Mouse (Mus musculus): ENCODE results near the gene Dolk.

The Dolk gene
- long read RNA-seq, experiment 1, transcript Dolk-201 (1 exons, 2,104 nt) = major isoform, 25 of 25 reads
- long read RNA-seq, experiment 1, partial matches to known transcripts = 0 of 25 reads
- long read RNA-seq, experiment 1, other reads (novel, unspliced or antisense) = 0 of 25 reads
- long read RNA-seq, experiment 2, transcript Dolk-201 (1 exons, 2,104 nt) = major isoform, 21 of 21 reads
- long read RNA-seq, experiment 2, partial matches to known transcripts = 0 of 21 reads
- long read RNA-seq, experiment 2, other reads (novel, unspliced or antisense) = 0 of 21 reads

GRCm38 (mm10) chr2:30286192-30287026 is at the start of gene Dolk, which contains the start of gene Nup188:
Gene Dolk, minus strand, starts transcription at chr2:30286334.
Gene Nup188, plus strand, starts transcription at chr2:30286397.
- intact Hi-C loops (cut with DNase I) = no loop called here

DNA sequence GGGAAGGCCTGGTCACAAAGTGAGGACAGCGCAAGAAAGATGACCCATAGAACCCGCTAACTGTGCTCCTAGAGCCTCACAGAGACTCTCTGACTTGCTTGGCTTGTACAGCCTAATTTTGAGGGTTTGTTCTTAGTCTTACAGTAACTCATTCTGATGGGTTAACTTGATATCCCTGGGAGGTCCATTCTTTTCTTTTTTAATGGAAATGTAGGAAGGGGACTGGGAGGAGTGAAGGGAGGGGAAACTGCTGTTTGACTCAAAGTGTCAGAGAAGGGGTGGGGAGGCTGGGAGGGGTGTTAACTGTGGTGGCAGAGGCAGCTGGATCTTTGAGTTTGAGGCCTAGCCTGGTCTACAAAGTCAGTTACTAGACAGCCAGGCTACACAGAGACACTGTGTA is 49.2 kb upstream of the Dolk start:
- intact Hi-C loops (cut with DNase I) = no loop called here

GRCm38 (mm10) chr2:30328791-30329190 is 42.7 kb upstream of the Dolk start:
- intact Hi-C loops (cut with DNase I) = no loop called here

GRCm38 (mm10) chr2:30327276-30327675 is 41.1 kb upstream of the Dolk start:
- intact Hi-C loops (cut with DNase I) = no loop called here

DNA sequence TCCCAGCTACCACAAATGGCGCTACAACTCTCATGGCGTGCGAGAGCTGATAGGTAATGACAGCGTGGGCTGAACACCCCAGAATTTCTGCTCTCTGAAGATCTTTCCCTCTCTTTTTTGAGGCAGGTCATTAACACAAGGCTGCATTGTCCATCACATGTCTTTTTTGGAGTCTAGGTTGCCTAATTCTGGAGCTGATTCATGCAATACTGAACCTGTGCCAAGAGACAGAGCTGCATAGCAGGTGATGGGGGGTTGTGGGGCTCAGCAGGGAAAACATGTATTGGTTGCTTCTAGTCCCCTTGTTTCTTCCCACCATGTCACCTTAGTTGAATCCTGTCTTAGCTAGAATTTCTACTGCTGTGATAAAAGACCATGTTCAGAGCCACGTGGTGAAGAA is 39.2 kb upstream of the Dolk start:
- intact Hi-C loops (cut with DNase I) = no loop called here

DNA sequence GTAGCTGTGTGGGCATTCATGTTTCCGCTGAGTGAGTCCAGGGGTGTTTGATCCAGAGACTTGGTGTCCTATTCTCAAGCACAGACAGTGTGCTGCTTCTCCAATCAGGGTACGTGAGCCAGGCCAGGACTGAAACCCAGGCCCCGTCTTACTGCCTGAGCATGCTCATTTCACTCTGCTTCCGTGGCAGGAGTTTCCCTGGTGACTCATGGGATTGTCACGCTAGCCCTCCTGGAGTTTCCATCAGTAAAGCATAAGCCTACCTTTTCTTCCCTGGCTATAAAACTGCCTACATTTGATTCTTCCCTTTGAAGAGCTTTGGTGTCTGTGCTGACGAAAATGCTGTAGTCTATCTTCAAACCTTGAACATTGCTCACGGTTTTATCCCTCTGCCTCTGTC is 37.0 kb upstream of the Dolk start:
- intact Hi-C loops (cut with DNase I) = no loop called here

DNA sequence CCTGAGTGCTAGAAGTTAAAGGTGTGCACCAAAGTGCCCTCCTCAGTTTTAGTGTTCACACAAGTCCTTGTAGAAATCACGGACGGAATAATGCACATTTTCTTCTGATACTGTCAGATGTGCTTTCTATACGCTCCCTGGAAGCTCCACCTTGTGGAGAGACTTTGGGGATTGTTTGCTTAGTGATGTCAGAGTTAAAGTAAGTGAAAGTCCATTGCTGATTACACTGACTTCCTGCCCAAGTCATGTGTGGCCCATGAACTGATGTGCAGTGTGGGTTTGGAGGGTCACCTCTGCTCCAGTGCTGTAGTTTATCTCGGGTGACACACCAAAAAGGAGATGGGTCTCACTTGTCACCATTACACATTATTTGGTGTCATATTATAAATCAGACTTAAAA is 33.1 kb upstream of the Dolk start:
- intact Hi-C loops (cut with DNase I) = no loop called here

GRCm38 (mm10) chr2:30316955-30317354 is 30.8 kb upstream of the Dolk start:
- intact Hi-C loops (cut with DNase I) = no loop called here

- intact Hi-C loops (cut with DNase I) = no loop called here
Measured at GRCm38 (mm10) chr2:30316136-30316535, 30.0 kb upstream of the Dolk start.

DNA sequence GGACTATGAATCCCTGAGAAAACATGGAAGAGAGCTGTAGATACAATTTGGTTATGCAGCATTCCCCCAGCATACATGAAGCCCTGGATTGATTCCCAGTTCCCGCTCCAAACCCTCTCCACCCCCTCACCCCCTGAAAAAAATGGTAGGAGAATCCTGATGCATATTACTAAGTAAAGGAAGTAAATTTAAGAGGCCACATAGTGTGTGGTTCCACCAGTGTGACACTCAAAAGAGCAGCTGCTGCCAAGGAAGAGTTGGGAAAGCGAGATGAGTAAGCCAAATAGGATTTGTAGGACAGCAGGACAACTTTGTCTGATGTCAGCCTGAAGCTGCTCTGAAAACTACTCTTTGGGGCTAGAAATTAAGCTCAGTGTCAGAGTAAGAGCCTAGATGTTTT is 25.3 kb upstream of the Dolk start:
- intact Hi-C loops (cut with DNase I) = no loop called here

GRCm38 (mm10) chr2:30309351-30309750 is 23.2 kb upstream of the Dolk start:
- intact Hi-C loops (cut with DNase I) = no loop called here

DNA sequence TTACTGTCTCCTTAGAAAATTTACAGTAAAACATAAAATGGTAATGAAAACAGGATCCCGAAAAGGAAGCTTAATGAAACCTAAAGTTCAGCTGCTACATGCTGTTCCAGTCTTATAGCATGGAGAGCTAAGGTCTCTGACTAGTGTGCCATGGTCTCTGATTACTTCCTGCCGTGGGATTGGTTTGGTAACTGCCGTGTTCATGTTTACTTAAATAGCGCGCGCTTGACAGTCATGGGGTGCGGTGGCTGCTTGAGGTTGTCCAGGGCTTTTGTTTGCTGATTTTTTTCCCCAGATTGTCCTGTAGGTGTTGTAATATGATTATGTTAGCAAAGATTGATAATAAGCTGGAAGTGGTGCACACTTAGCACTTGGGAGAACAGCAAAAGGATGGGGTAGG is 20.0 kb upstream of the Dolk start:
- intact Hi-C loops (cut with DNase I) = no loop called here

DNA sequence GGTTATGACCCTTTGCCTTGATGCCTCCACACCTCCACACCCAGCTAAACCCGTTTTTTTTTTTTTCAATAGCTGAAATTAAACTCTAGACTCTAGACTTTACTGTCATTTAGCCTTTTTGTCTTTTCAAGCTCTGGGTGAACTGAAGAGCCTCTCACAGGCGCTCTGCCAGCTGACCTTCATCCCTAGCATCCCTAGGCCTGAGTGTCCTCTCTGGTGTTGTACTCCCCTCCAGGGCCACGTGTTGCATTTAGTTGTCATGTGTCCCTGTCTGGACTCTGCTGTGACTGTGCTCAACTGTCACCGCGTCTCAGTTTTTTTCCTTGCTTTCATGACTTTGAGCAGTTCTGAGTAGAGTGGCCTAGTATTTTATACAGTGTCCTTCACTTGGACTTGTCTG is 13.8 kb upstream of the Dolk start:
- intact Hi-C loops (cut with DNase I) = no loop called here

DNA sequence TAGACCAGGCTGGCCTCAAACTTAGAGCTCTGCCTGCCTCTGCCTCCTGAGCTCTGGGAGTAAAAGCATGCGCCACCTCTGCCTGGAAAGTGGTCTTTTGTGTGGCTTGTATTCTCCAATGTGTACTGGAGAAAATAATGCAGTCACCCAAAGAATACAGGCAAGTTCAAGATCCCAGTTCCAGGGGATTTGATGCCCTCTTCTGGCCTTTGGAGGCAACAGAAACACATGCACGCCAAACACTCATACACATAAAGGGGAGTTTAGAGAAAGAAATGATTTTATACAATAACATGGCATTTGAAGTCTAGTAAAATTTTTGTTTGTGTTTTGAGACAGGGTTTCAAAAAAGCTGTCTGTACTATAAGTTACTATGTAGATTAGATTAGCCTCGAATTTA is 13.4 kb upstream of the Dolk start:
- intact Hi-C loops (cut with DNase I) = no loop called here

- intact Hi-C loops (cut with DNase I) = no loop called here
Measured at GRCm38 (mm10) chr2:30287027-30287373, 866 bp upstream of the Dolk start.

- intact Hi-C loops (cut with DNase I) = no loop called here
Measured at GRCm38 (mm10) chr2:30285416-30286181, 535 bp downstream of the Dolk start.

DNA sequence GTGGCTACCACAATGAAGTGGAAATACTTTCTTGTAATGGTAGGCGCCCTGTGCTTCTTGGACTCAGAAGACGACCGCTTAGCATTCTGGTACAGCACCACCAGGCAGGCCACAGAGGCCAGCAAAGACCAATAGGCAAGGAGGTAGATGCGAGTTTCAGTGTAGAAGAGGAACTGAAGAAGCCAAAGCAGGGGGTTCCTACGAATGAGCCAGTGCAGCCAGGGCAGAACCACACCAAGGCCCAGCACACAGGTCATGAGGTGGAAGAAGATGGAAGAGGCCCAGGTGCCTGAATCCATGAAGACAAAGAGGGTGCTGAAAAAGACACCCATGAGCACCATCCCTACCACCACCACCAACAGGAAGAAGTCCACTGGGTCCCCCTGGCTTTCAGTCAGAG is 1.1 kb downstream of the Dolk start:
- intact Hi-C loops (cut with DNase I) = no loop called here

DNA sequence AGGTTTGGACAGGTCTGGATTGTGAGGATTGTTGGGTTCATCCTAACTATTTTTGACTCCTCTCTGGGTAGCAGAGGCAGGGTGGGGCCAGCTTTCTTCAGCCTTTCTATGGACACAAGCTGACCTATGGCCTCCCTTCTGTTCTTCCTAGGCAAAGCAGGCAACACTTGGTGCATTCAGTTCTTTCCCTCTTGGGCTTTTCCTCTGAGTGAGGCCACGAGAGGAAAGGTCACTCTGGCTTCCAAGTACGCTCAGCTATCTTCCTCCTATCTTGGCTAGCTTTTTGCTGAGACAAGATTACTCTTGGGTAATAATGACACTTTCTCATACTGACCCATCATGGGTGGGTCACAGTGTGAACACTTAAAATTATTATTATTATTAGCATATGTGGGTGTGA is 2.9 kb downstream of the Dolk start:
- intact Hi-C loops (cut with DNase I) = no loop called here

DNA sequence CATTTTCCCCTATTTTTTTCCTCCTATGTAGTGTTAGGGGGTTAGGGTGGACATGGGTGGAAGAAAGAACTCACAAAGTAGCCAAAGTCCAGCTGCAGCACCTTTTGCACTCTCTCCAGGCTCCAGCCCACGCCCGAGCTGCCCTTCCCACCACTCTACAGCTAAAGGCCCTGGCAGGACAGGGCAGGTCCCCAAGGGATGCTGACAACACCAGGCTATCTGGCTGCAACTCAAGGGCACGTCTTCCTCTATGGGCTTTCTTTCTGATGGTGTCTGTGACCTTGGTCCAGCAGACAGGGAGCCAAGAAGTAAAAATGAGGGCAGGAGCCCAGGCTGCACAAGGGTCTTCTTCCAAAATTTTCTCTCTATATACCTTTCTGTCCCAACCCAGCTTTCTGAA is 4.5 kb downstream of the Dolk start:
- intact Hi-C loops (cut with DNase I) = no loop called here

- intact Hi-C loops (cut with DNase I) = no loop called here
Measured at GRCm38 (mm10) chr2:30280743-30281142, 5.4 kb downstream of the Dolk start, which contains the start of gene Gm28038. Gene Gm28038, plus strand, starts transcription at chr2:30281043.

DNA sequence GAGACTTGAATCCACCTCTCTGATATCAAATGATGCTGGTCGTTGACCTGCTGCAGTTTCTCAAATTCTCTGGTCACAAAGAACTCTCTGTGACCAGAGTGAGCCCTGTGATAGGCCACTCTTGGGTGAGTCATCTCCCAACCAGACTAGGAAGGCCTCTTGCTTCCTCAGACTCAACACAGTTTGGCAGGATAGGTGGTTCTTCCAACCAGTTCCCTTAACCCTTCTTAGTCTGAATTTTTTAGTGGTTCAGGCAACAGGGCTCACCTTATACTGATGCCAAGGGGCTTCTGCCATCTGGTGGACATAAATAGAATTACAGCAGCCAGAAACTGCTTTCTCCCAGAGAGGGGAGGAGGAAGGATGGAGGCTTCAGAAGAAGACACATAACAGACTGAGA is 16.0 kb downstream of the Dolk start:
- intact Hi-C loops (cut with DNase I) = loop anchor here (2.0 to 5.0 kb wide), 2 partner anchors 33 to 93 kb away; partner anchors contain the start of genes Lrrc8a and Spout1

Measured in adrenal gland (tissue).